Mouse (Mus musculus): ENCODE results near the gene Mfng. TPM values are rescaled to one million over a fixed set of nuclear protein-coding genes. Genes with fewer than 3 reads are reported as not detected.

The Mfng gene
- total RNA-seq, 2 experiments from 2014 or later, result 4.9 to 6.0 TPM

DNA sequence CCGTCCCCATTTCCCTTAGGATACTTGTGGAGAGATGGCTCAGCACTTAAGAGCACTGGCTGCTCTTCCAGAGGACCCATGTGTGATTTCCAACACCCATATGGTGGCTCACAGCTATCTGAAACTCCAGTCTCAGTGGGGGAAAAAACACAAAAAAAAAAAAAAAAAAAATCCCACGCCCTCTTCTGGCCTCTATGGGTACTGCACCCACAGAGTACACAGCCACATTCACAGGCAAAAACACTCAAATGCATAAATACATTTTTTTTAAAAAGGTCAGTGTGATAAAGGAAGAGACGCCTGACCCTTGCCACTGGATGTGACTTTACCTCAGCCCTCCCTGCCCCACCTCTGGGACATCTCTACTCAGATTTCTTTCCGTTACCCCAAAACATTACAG lies 4.2 kb downstream of the Mfng start:
- DNase-seq (ENCODE audit: low spot score in 2 of 2), result no peak
- intact Hi-C loops (cut with DNase I), result no loop called here

DNA sequence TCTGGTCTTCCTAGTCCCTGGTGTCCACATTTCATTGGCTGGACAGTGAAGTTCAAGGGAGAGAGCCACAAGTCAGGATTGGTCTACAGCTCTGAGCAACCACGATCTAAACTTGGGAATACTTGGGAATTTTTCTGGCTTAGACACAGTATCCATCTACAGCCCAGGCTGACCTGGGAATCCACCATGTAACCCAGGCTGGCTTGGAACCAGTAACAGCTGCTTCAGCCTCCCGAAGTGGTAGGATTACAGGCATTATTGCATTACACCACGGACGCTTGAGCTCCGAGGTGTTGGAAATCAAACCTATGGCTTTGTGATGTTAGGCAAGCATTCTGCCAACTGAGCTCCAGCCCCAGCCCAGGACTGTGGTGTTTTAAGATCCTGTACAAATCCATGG lies 9.6 kb downstream of the Mfng start:
- intact Hi-C loops (cut with DNase I), result no loop called here
- no peak for DNase-seq (ENCODE audit: low spot score in 2 of 2)

- no peak for DNase-seq (ENCODE audit: low spot score in 2 of 2)
- intact Hi-C loops (cut with DNase I), result no loop called here
Measured at GRCm38 (mm10) chr15:78763210-78763609, 10.1 kb downstream of the Mfng start.

DNA sequence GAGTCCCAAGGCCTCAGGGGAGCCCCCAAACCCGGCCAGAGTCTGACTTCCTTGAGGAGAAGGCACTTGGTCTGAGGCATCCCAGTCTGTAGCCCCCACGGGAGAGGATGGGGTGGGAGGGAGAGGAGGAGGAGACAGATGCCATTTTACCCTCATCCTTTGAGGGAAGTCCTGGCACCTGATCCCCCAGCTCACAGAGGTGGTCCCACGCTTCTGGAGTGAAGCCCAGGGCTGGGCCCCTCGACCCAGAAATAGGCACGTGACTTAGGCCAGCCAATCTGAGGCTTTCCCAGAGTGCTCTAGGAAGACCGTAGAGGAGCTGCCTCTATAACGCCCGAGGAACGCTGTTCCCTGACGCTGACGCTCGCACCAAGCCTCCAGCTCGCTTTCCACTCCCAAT lies 12.2 kb downstream of the Mfng start:
- DNase-seq (ENCODE audit: low spot score in 2 of 2), result no peak
- intact Hi-C loops (cut with DNase I), result no loop called here

GRCm38 (mm10) chr15:78758132-78758531 lies 15.1 kb downstream of the Mfng start:
- no peak for DNase-seq (ENCODE audit: low spot score in 2 of 2)
- intact Hi-C loops (cut with DNase I), result no loop called here

DNA sequence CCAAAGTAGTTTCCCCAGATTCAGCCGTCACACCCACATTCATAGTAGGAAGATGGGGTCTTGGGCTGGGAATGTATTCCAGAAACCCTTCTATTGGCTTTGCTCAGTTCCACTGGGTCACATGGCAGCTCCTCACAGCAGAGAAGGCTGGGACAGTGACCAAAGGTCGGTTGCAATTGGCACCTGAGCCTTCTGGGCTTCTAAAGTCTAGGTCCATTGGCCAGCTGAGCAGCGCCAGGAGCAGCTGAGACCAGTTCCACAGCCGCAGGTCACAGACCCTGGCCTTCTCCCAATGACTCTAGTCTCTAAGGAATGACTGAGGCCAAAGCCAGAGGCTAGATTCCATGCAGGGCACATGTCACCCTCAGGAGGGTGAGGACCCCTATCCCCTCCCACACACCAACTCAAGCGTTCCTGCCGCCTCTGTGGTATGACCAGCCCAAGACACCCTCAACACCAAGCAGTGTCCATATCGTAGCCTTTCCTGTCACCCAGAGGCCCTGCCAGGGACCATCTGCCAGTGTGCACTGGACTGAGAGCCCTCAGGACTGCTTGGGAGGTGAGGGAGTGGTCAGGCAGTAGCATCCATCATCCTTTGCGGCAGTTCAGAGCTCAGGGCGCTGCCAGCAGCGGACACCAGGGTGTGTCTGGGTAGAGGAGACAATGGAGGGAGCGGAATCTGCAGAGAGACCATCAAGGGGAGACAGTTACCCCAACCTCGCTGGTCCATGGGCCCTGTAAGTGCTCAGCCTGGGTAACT lies 17.1 kb downstream of the Mfng start:
- intact Hi-C loops (cut with DNase I), result no loop called here
- no peak for DNase-seq (ENCODE audit: low spot score in 2 of 2)

GRCm38 (mm10) chr15:78755226-78755625 lies 18.0 kb downstream of the Mfng start:
- no peak for DNase-seq (ENCODE audit: low spot score in 2 of 2)
- intact Hi-C loops (cut with DNase I), result no loop called here

DNA sequence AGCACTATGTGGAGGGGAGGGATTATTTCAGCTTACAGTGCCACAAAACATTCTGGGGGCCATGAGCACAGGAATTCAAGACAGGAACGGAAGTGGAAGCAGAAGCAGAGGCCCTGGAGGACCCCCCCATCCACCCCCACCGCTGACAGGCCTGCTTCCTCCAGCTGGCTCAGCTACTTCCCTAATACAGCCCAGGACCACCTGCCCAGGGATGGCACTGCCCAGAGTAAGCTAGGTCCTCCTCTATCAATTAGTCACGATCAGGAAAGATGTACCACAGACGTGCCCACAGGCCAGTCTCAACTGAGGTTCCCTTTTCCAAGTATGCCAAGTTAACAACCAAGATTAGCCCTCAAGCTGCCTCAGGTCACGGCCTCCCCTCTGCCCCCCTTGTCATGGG lies 19.1 kb downstream of the Mfng start:
- intact Hi-C loops (cut with DNase I), result no loop called here
- DNase-seq (ENCODE audit: low spot score in 2 of 2), result no peak

GRCm38 (mm10) chr15:78752991-78753390 lies 20.3 kb downstream of the Mfng start:
- no peak for DNase-seq (ENCODE audit: low spot score in 2 of 2)
- intact Hi-C loops (cut with DNase I), result no loop called here

DNA sequence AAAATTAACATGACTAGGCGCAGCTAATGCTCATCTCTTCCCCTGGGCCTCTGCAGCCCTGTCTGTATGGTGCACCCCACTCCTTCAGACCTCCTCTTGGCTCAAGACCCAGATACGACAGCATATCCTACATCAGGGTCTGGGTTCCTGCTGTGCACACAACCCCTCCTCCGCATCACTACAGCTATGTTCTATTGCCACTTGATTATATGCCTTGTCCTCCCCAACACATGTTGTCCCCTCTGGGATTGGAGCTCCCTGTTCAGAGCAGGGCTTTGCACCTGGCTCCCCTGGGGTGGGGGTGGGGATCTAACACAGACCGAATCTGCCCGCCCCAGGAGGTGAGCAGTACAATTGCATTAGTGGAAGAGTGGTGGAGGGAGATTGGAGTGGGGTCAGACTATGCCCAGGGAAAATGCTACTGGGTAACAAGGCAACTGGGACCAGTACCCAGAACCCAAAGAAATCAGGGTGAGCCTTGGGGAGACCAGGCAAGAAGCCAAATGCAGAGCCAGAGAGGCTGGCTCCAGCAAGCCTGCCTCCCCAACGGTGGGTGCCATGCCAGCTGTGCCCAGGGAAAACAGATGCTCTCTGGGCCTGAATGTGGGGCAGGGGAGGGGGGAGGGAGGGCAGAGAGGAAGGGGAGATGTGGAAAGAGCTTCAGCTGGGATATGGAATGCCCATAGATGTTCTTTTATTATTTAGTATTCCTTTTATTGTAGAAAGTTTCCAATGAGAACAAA lies 22.5 kb downstream of the Mfng start:
- intact Hi-C loops (cut with DNase I), result no loop called here
- DNase-seq (ENCODE audit: low spot score in 2 of 2), result no peak

DNA sequence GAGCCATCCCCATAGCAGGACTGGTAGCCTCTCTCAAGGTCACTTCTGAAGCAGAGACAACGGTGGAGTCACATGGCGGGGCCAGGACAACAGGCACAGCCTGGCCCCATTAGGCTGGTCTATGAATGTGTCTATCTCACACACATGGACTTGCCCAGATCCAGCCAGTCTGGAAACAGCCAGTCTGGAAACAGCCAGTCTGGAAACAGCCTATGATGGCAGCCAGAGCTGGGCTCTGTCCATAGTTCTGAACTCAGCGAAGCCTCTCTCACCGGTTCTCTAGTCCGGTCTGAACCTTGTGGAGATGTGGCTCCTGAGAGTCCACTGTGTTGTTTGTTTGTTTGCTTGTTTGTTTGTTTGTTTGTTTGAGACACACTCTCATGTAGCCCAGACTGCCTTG lies 23.4 kb downstream of the Mfng start:
- intact Hi-C loops (cut with DNase I), result loop anchor here (10.0 kb wide), 1 partner anchor 305 kb away; no protein-coding TSS in a partner anchor
- DNase-seq (ENCODE audit: low spot score in 2 of 2), result no peak

GRCm38 (mm10) chr15:78744206-78744605 lies 29.1 kb downstream of the Mfng start:
- intact Hi-C loops (cut with DNase I), result loop anchor here (1.0 to 10.0 kb wide), 3 partner anchors 120 to 299 kb away; no protein-coding TSS in a partner anchor
- peak; percentile 72 to 82 for DNase-seq (ENCODE audit: low spot score in 2 of 2)

DNA sequence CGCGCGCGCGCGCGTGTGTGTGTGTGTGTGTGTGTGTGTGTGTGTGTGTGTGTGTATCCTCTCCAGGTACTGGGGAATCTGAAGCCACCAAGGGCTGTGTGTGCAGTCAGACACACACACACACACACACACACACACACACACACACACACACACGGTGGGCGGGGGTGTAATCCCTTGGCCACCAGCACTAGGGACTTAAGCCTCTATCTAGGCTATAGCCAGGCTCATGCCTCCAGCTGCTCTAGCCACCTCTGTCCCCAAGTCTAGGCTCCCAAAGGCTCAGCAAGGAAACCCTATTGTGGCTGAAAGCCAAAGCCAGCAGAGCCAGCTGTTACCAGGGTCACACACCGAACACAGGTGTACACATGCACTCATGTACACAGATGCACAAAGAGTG lies 30.4 kb downstream of the Mfng start:
- DNase-seq (ENCODE audit: low spot score in 2 of 2), result no peak
- intact Hi-C loops (cut with DNase I), result loop anchor here (10.0 kb wide), 1 partner anchor 298 kb away; no protein-coding TSS in a partner anchor

DNA sequence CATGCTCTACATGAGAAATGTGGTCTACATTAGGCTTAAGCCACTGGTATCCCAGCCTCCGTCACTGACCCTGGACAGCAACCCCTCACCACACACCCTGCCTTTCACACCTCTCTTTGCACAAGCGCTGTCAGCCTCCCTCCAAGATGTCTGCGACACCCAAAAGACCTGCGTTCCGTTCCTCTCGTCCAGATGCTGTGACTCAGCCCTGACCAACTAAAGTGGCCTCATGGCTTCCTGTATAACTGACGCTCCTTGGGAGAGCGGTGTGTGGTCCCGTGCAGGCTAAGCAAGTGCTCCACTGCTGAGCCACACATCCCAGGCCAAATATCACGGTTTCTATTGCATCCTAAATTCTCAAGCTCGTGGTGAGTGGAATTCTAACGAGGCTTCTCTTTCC lies 32.6 kb downstream of the Mfng start:
- DNase-seq (ENCODE audit: low spot score in 2 of 2), result no peak
- intact Hi-C loops (cut with DNase I), result loop anchor here (10.0 kb wide), 1 partner anchor 296 kb away; no protein-coding TSS in a partner anchor

- intact Hi-C loops (cut with DNase I), result no loop called here
- DNase-seq (ENCODE audit: low spot score in 2 of 2), result no peak
Measured at GRCm38 (mm10) chr15:78737146-78737545, 36.1 kb downstream of the Mfng start.

DNA sequence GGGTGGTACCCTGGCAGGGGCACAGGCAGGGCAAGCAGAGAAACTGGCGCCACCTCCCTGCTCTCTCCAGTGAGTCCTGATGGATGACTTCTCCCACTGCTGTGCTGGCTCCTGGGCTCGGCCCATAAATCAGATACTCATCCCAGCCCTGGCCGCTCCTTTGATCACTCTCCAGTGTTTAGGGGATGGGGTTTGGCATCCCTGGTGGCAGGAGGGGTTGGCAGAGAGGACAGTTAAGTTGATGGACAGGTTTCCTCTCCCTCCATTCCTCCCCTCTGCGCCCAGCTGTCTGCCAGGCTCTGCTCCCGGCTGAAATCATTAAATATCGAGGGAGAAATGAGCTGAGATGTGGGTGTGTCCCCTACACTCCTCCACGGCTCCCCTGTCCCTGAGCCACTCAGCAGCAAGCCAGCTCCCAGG lies 36.6 kb downstream of the Mfng start:
- no peak for DNase-seq (ENCODE audit: low spot score in 2 of 2)
- intact Hi-C loops (cut with DNase I), result no loop called here

DNA sequence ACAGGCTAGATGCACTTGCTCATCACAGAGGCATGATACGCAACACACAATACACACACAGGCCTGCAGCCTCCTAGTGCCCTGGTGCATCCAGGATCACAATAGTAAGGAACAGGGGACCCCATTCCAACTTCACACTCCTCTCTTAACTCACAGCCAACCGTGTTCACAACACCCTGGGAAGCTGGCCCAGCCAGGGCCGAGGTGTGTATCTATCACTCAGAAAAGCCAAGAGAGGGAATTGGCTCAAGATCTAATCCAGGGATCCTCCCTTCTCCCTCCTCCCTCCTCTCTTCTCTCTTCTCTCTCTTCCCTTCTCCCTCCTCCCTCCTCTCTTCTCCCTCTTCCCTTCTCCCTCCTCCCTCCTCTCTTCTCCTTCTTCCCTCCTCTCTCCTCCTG lies 37.1 kb downstream of the Mfng start:
- no peak for DNase-seq (ENCODE audit: low spot score in 2 of 2)
- intact Hi-C loops (cut with DNase I), result no loop called here

- no peak for DNase-seq (ENCODE audit: low spot score in 2 of 2)
- intact Hi-C loops (cut with DNase I), result no loop called here
Measured at GRCm38 (mm10) chr15:78735431-78736180, 37.7 kb downstream of the Mfng start.

DNA sequence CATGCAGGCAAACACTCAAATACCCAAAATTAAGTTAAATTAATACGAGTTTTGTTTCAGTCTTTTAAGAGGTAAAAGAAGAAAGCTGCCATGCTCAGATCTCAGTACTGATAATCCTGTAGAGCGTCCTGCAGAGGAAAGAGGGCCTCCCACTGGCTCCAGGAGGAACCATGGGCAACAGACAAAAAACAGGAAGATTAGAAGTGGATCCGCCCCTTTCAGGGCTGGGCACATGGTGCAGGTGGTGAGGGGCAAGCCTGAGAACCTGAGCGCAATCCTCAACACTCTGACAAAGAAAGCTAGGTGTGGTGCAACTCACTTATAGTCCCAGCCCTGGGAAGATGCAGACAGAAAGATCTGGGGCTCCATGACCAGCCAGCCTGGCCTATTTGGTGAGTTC lies 41.4 kb downstream of the Mfng start:
- intact Hi-C loops (cut with DNase I), result no loop called here
- no peak for DNase-seq (ENCODE audit: low spot score in 2 of 2)

DNA sequence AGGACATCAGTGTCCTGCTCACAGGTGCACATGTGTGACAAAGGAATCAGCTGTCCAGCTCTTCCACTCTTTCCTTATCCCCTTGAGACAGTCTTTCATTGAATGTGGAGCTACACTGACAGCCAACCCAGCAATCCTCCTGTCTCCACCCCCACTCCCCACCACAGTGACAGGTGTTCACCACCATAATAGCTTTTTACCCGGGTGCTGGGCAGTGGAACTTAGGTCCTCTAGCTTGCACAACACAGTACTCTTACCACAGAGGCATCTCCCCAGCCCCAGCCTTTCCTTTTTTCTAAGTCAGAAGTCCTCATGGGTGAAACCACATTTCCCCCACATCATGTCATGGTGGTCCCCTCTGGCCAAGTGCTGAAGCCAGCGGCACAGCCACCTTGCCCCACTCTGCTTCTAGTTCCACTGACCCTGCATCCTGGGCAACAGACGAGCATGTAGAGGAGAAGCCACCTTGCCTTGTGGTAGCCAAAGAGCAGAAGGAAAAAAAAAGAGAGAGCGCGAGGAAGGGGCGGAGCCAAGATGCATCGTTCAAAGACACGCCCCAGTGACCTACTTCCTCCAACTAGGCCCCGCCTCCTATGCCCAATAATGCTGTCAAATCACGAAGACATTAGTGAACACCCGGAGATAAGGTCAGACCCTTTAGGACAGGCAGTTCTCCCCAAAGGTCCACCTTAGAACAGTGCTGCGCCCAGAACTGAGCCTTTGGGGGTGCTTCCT lies 42.8 kb downstream of the Mfng start:
- DNase-seq (ENCODE audit: low spot score in 2 of 2), result no peak
- intact Hi-C loops (cut with DNase I), result no loop called here
